Mouse (Mus musculus) liver, adult 2 months (tissue): ENCODE results near the gene Itpr2. TPM values are rescaled to one million over a fixed set of nuclear protein-coding genes. Genes with fewer than 3 reads are reported as not detected.
A peak's percentile ranks its signal among the peaks of the same experiment; 100 is the strongest.

Source experiments
- DNase-seq: peaks from one replicate; pipeline ENCODE4 v3.0.0-alpha.2; 2011; ENCODE audit warnings: low read depth, low spot score; ENCODE audit errors: extremely low read depth
- H3K27ac ChIP-seq: fragments of 200-500 bp; replicated peaks from 2 replicates; pipeline ENCODE4 v1.5.1; 2012; ENCODE audit warnings: low read depth, mild to moderate bottlenecking, control low read depth, inconsistent platforms, low read length; ENCODE audit not compliant: insufficient read depth
- H3K27me3 ChIP-seq: fragments of 200-500 bp; 2 replicates; pipeline ENCODE4 v1.6.1; 2012; ENCODE audit warnings: mild to moderate bottlenecking, moderate library complexity, low read length, inconsistent platforms; ENCODE audit not compliant: control insufficient read depth, insufficient read depth
- H3K36me3 ChIP-seq: fragments of 200-500 bp; 2 replicates; pipeline ENCODE4 v1.6.1; 2012; ENCODE audit warnings: low read length, inconsistent platforms; ENCODE audit not compliant: control insufficient read depth, insufficient read depth
- H3K4me1 ChIP-seq: fragments of 200-500 bp; 2 replicates; pipeline ENCODE4 v1.6.1; 2011; ENCODE audit warnings: low read length; ENCODE audit not compliant: control insufficient read depth, insufficient read depth
- H3K4me3 ChIP-seq: fragments of 200-500 bp; 2 replicates; pipeline ENCODE4 v1.5.1; 2011; ENCODE audit warnings: low read depth, mild to moderate bottlenecking, control low read depth, low read length, moderate library complexity; ENCODE audit not compliant: insufficient read depth
- H3K79me2 ChIP-seq: fragments of 200-500 bp; 2 replicates; pipeline ENCODE4 v1.6.1; 2012; ENCODE audit warnings: inconsistent platforms, mild to moderate bottlenecking, low read length, moderate library complexity; ENCODE audit not compliant: control insufficient read depth, insufficient read depth
- H3K9ac ChIP-seq: fragments of 200-500 bp; 2 replicates; pipeline ENCODE4 v1.6.1; 2012; ENCODE audit warnings: low read depth, mild to moderate bottlenecking, control low read depth, inconsistent platforms, low read length
- CTCF ChIP-seq: fragments of 200-500 bp; IDR thresholded peaks from 2 replicates; pipeline ENCODE4 v1.5.1; 2011; ENCODE audit warnings: low read depth, low read length, control low read depth
- POLR2A ChIP-seq: fragments of 200-500 bp; IDR thresholded peaks from 2 replicates; pipeline ENCODE4 v1.6.1; 2011; ENCODE audit warnings: low read length, control low read depth; ENCODE audit not compliant: insufficient read depth; ENCODE audit errors: extremely low read depth
- WGBS: fragments of 180-500 bp; shearing (Covaris S2); methylation state at CpG from one replicate; pipeline ENCODE4 v1.1.7; 2018; 5-methylcytosine and 5-hydroxymethylcytosine counted together
- polyA plus RNA-seq: library from polyadenylated mRNA; depleted of rRNA; stranded (reverse); fragments of >200 nt; gene quantifications from 2 replicates; pipeline ENCODE4 v1.2.3, GENCODE M21; 2012; rRNA removed
- total RNA-seq: library from RNA; depleted of rRNA; stranded (reverse); fragments of >200 nt; gene quantifications from 2 replicates; pipeline ENCODE4 v1.2.3, GENCODE M21; 2014; rRNA removed

Itpr2 gene
- total and polyA plus RNA-seq, 2 experiments, result 9.5 to 22.9 TPM

DNA sequence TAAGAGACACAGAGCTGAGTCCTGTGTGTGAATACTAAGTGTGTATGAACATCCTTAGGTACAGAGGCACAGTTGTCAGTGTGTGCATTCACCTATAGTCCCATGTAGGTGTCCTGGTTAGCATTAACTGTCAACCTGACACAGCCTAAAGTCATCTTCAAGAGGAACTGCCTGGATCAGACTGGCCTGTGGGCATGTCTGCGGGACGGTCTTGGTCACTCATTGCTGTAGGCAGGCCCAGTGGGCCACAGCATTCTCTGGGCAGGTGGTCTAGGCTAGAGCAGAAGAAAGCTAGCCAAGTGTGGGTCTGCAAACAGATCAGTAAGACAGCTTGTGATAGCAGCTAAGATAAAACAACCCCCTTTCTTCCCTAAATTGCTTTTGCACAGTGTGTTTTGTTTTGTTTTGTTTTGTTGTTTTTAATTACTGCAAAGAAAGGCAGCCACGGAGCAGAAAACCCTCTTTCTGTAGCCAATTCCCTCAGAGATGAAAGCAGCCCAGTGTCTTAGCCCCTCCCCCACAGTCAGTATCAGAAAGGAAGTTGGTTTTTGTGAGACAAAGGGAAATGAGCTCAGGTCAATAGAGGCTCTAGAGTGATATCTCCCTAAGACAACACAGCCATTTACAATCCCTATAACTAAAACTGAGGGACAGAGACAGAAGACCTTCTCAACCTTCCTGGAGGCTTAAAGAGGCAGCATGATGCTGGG is 422.1 kb downstream of the Itpr2 start:
- 0 out of 2 replicates have a peak overlapping the region, but pooled peaks have one; percentile 29 for H3K27ac ChIP-seq
- WGBS, result 63% methylated on average over 3 of the region's 3 CpGs
- H3K4me1 ChIP-seq, result no peaks in the 10 kb centered on the region
- DNase-seq, result no peak
- H3K36me3 ChIP-seq, result no peaks in the 10 kb centered on the region
- H3K27me3 ChIP-seq, result no peaks in the 10 kb centered on the region
- TF ChIP-seq POLR2A (no peak), CTCF (no peak)
- H3K9ac ChIP-seq, result no peak overlapping the region
- H3K4me3 ChIP-seq, result no peak overlapping the region
- H3K79me2 ChIP-seq, result no peaks in the 10 kb centered on the region

- WGBS, result 45% methylated on average over 5 of the region's 5 CpGs
- no peaks in the 10 kb centered on the region for H3K4me1 ChIP-seq
- H3K79me2 ChIP-seq, result no peaks in the 10 kb centered on the region
- H3K4me3 ChIP-seq, result no peak overlapping the region
- no peaks in the 10 kb centered on the region for H3K36me3 ChIP-seq
- DNase-seq, result peak; percentile 47
- H3K27ac ChIP-seq, result no peak overlapping the region
- no peak for TF ChIP-seq POLR2A
- TF ChIP-seq CTCF, result peak; percentile 61
- no peak overlapping the region for H3K9ac ChIP-seq
- no peaks in the 10 kb centered on the region for H3K27me3 ChIP-seq
Observed at GRCm38 (mm10) chr6:146079261-146079660, 422.8 kb downstream of the Itpr2 start.

DNA sequence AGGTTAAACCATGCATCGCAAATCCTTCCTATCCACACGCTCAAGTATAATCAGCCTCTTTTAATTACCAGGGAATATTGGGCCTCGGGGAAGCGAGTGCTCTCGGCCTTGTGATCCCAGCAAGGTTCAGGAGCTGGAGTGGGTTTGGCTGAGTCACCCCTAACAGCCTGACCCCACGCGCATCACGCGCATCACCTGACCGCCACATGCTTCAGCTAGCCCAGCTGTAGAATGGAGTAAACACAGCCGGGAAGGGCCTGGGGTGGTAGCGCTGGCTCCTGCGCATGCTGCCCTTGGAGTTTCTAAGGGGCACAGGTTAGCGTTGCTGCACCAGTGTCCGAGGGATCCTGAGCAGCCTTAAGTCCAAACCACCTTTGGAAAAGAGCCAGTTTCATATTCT is 423.9 kb downstream of the Itpr2 start:
- 94% methylated on average over 15 of the region's 15 CpGs for WGBS
- no peaks in the 10 kb centered on the region for H3K79me2 ChIP-seq
- H3K27ac ChIP-seq, result no peak overlapping the region
- H3K4me1 ChIP-seq, result no peaks in the 10 kb centered on the region
- H3K36me3 ChIP-seq, result no peaks in the 10 kb centered on the region
- TF ChIP-seq POLR2A (no peak), CTCF (no peak)
- no peak overlapping the region for H3K9ac ChIP-seq
- no peak for DNase-seq
- no peaks in the 10 kb centered on the region for H3K27me3 ChIP-seq
- H3K4me3 ChIP-seq, result no peak overlapping the region

DNA sequence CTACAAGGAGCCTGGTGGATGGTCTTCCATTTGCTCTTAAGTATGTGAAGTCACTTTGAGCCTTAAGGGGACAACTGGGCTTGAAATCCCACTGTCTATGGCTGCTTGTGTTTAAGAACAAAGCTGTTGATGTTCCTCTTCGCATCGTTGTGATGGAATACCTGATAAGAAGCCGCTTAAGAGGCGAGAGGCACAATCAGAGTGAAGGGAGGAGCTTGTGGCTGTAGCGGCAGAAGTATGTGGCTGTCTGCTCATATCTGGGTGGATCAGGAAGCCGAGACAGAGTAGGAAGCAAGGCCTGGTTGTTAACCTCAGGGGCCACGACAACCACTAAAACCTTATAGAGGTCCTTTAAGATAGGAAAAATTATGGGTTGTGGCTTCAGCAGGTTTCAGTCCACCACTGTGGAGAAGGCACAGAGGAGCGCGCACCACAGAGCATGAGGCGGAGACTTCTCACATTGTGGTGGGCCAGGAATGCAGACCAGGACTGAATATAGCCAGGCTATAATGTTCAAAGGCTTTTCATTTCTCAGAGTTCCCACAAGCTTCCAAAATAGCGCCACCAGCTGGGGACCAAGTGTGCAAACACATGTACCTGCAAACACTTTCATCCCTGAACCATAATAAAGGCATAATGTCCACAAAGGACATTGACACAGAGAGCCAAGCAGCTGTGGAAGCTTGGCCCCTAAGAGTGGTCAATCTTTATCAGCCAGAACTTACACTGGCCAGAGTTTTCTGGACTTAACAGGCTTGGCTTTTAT is 424.7 kb downstream of the Itpr2 start:
- Histone ChIP-seq H3K27ac (no peak overlapping the region), H3K4me1 (no peaks in the 10 kb centered on the region), H3K79me2 (no peaks in the 10 kb centered on the region), H3K4me3 (no peak overlapping the region), H3K36me3 (no peaks in the 10 kb centered on the region), H3K27me3 (no peaks in the 10 kb centered on the region), H3K9ac (no peak overlapping the region)
- peak; percentile 8 for DNase-seq
- no peak for TF ChIP-seq CTCF
- TF ChIP-seq POLR2A, result no peak
- WGBS, result 75% methylated on average over 11 of the region's 11 CpGs

DNA sequence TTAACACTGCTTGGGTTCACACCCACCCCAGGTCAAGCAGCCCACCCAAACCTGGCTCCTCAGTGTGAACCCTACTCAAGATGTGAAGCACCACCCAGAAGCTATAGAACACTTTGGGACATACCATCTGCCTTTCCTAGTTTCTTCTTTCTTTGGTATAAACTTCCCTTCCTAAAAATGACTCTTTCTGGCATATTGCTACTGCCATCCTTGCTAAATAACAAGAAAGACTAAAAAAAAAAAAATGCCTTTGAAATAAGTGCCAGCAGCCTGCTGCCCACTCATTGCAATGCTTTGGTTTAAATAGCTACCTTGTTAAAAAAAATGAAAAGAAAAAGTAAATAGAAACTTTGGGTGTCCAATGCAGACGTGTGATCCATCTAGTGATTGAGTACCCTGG is 429.2 kb downstream of the Itpr2 start:
- Histone ChIP-seq H3K4me1 (no peaks in the 10 kb centered on the region), H3K79me2 (no peaks in the 10 kb centered on the region), H3K27me3 (no peaks in the 10 kb centered on the region; the same call in 1 of the 2 replicates), H3K27ac (no peak overlapping the region), H3K4me3 (no peak overlapping the region), H3K36me3 (no peaks in the 10 kb centered on the region), H3K9ac (no peak overlapping the region)
- TF ChIP-seq CTCF (no peak), POLR2A (no peak)
- WGBS, result 72% methylated on average over 1 of the region's 1 CpGs
- no peak for DNase-seq

GRCm38 (mm10) chr6:146071883-146072282 is 430.1 kb downstream of the Itpr2 start:
- Histone ChIP-seq H3K27ac (no peak overlapping the region), H3K79me2 (no peaks in the 10 kb centered on the region), H3K4me1 (no peaks in the 10 kb centered on the region), H3K4me3 (no peak overlapping the region), H3K27me3 (no peaks in the 10 kb centered on the region; the same call in 1 of the 2 replicates), H3K36me3 (no peaks in the 10 kb centered on the region), H3K9ac (no peak overlapping the region)
- TF ChIP-seq POLR2A (no peak), CTCF (no peak)
- DNase-seq, result no peak
- 76% methylated on average over 1 of the region's 1 CpGs for WGBS

Other genes with a start within 250 kb of the Itpr2 start
- 38.3 and 46.0 TPM in 2 replicates for gene Fgfr1op2, start 75.0 kb upstream of the Itpr2 start, total RNA-seq
- gene Fgfr1op2, start 75.0 kb upstream of the Itpr2 start, polyA plus RNA-seq, result 30.9 and 33.5 TPM in 2 replicates
- 23.0 and 26.2 TPM in 2 replicates for gene Ints13, start 75.6 kb upstream of the Itpr2 start, total RNA-seq
- gene Ints13, start 75.6 kb upstream of the Itpr2 start, polyA plus RNA-seq, result 5.6 TPM in 2 replicates
- 42.9 and 56.4 TPM in 2 replicates for gene Med21, start 140.3 kb upstream of the Itpr2 start, total RNA-seq
- 20.9 and 35.0 TPM in 2 replicates for gene Med21, start 140.3 kb upstream of the Itpr2 start, polyA plus RNA-seq
- gene Tm7sf3, start 140.6 kb upstream of the Itpr2 start, total RNA-seq, result 48.5 and 54.2 TPM in 2 replicates
- gene Tm7sf3, start 140.6 kb upstream of the Itpr2 start, polyA plus RNA-seq, result 21.8 and 26.2 TPM in 2 replicates
- 8.3 and 10.4 TPM in 2 replicates for gene Stk38l, start 222.8 kb upstream of the Itpr2 start, total RNA-seq
- gene Stk38l, start 222.8 kb upstream of the Itpr2 start, polyA plus RNA-seq, result 2.4 and 3.5 TPM in 2 replicates